Mouse (Mus musculus) E14TG2a.4 (cell line): ENCODE measurements around the gene Kirrel3.

Experiments
- H3K27me3 ChIP-seq: 2 replicates; pipeline ENCODE4 v1.6.1; 2014; ENCODE audit warnings: low read length, control low read depth; ENCODE audit not compliant: insufficient read depth
- H3K36me3 ChIP-seq: 2 replicates; pipeline ENCODE4 v1.6.1; 2014; ENCODE audit warnings: low read length, control low read depth; ENCODE audit not compliant: insufficient read depth
- H3K4me1 ChIP-seq: replicated peaks from 2 replicates; pipeline ENCODE4 v1.6.1; 2014; ENCODE audit warnings: low read depth, low read length, control low read depth
- H3K4me3 ChIP-seq: replicated peaks from 2 replicates; pipeline ENCODE4 v1.5.1; 2014; ENCODE audit warnings: mild to moderate bottlenecking, low read length
- H3K9me3 ChIP-seq: 2 replicates; pipeline ENCODE4 v1.6.1; 2014; ENCODE audit warnings: low read length, control low read depth
- CTCF ChIP-seq: conservative IDR thresholded peaks from 2 replicates; pipeline ENCODE4 v1.5.1; 2014; ENCODE audit warnings: low read length
- NANOG ChIP-seq: IDR thresholded peaks from 2 replicates; pipeline ENCODE4 v1.6.1; 2014; ENCODE audit warnings: borderline replicate concordance, low read length, mixed read lengths
- POU5F1 ChIP-seq: IDR thresholded peaks from 2 replicates; pipeline ENCODE4 v1.6.1; 2014; ENCODE audit warnings: low read length, borderline replicate concordance

Kirrel3 gene

DNA sequence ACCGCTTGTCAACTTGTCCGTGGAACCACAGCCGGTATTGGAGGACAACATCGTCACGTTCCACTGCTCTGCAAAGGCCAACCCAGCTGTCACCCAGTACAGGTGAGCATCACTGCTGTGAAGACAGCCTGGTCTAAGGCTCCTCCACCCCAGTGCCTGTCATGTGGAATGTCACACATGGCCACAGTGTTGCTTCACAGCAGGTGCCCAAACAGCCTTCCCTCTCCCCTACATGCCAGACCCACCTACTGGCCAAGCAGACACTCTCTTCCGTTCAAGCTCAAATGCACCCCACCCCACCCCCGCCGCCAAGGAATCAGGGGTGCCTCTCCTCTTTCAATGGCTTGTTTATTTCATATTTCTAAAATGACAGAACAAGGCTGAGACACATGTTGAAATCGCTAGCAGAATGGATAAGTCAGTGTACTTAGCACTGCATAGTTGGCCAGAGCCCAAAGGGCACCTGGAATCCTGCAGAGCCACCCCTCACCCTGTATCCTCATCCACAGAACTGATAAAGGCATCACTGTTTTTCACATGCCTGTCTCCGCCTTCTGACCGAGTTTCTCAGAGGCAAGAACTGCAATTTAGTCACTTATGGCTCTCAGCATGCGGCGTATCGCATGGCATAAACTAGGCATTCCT lies 522.1 kb downstream of the Kirrel3 start:
- Histone ChIP-seq H3K9me3 (no peaks in the 10 kb centered on the region), H3K27me3 (peaks cover 23% of the 10 kb centered on the region), H3K4me1 (no peaks in the 10 kb centered on the region), H3K36me3 (no peaks in the 10 kb centered on the region), H3K4me3 (no peak overlapping the region)
- TF ChIP-seq NANOG (no peak), POU5F1 (no peak), CTCF (no peak)

- TF ChIP-seq NANOG (no peak), POU5F1 (no peak), CTCF (no peak)
- Histone ChIP-seq H3K27me3 (peaks cover 6% of the 10 kb centered on the region; the same call in 1 of the 2 replicates), H3K4me1 (peaks cover 8% of the 10 kb centered on the region), H3K36me3 (no peaks in the 10 kb centered on the region), H3K4me3 (no peak overlapping the region), H3K9me3 (no peaks in the 10 kb centered on the region)
Observed at GRCm38 (mm10) chr9:35016762-35017161, 531.1 kb downstream of the Kirrel3 start.

GRCm38 (mm10) chr9:35017563-35017962 lies 531.9 kb downstream of the Kirrel3 start:
- Histone ChIP-seq H3K9me3 (no peaks in the 10 kb centered on the region), H3K27me3 (peaks cover 6% of the 10 kb centered on the region; the same call in 1 of the 2 replicates), H3K4me3 (no peak overlapping the region), H3K36me3 (no peaks in the 10 kb centered on the region), H3K4me1 (peaks cover 8% of the 10 kb centered on the region)
- TF ChIP-seq POU5F1 (no peak), NANOG (no peak), CTCF (no peak)

GRCm38 (mm10) chr9:35018056-35018455 lies 532.4 kb downstream of the Kirrel3 start:
- H3K4me3 ChIP-seq: no peak overlapping the region
- TF ChIP-seq NANOG (no peak), POU5F1 (no peak)
- H3K9me3 ChIP-seq: no peaks in the 10 kb centered on the region
- H3K27me3 ChIP-seq: peaks cover 6% of the 10 kb centered on the region; the same call in 1 of the 2 replicates
- H3K36me3 ChIP-seq: no peaks in the 10 kb centered on the region
- H3K4me1 ChIP-seq: peaks cover 8% of the 10 kb centered on the region

DNA sequence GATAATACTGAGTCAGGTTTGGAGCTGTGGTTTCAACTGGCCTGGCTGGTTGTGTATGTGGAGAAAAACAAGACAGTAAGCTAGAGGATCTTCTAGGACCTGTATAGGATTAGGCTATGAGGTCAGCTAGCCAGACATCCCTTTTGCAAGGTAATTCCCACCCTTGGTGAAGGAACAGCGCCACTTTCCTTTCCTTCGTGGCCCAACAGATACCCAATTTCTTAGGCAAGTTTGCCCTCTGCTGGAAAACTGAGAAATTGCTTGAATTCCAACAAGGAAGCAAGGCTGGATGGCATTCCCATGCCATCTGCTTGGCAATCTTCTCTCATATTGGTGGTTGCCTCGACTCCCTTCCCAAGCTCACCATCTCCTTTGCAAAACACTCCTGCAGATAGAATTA lies 533.7 kb downstream of the Kirrel3 start:
- Histone ChIP-seq H3K4me1 (peaks cover 11% of the 10 kb centered on the region), H3K9me3 (no peaks in the 10 kb centered on the region), H3K4me3 (no peak overlapping the region), H3K36me3 (no peaks in the 10 kb centered on the region), H3K27me3 (peaks cover 12% of the 10 kb centered on the region)
- TF ChIP-seq POU5F1: no peak
- TF ChIP-seq CTCF: peak; percentile 60

GRCm38 (mm10) chr9:35020015-35020653 lies 534.4 kb downstream of the Kirrel3 start:
- TF ChIP-seq CTCF (no peak), NANOG (no peak), POU5F1 (no peak)
- Histone ChIP-seq H3K4me3 (no peak overlapping the region), H3K9me3 (no peaks in the 10 kb centered on the region), H3K36me3 (no peaks in the 10 kb centered on the region), H3K4me1 (peaks cover 18% of the 10 kb centered on the region), H3K27me3 (peaks cover 17% of the 10 kb centered on the region)

DNA sequence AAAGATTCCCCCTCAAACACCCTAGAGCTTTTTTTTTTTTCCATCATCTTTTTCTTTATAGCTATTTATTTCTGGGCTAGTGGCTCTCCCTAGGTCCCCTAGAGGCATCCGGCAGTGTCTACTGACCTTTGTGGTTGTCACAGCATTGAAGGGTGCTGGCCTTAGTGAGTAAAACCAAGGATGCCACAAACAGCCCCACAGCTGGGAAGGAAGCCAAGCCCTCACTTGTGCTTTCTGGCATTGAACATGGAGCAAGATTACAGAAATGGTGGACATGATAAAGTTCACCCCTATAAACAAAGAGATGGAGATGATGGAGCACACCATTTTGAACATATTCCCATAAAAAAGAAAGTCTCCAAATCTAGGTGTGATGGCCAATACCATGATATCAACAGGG lies 536.0 kb downstream of the Kirrel3 start:
- Histone ChIP-seq H3K4me1 (peaks cover 23% of the 10 kb centered on the region), H3K27me3 (peaks cover 31% of the 10 kb centered on the region), H3K36me3 (no peaks in the 10 kb centered on the region), H3K9me3 (no peaks in the 10 kb centered on the region), H3K4me3 (no peak overlapping the region)
- TF ChIP-seq POU5F1 (no peak), CTCF (no peak), NANOG (no peak)

DNA sequence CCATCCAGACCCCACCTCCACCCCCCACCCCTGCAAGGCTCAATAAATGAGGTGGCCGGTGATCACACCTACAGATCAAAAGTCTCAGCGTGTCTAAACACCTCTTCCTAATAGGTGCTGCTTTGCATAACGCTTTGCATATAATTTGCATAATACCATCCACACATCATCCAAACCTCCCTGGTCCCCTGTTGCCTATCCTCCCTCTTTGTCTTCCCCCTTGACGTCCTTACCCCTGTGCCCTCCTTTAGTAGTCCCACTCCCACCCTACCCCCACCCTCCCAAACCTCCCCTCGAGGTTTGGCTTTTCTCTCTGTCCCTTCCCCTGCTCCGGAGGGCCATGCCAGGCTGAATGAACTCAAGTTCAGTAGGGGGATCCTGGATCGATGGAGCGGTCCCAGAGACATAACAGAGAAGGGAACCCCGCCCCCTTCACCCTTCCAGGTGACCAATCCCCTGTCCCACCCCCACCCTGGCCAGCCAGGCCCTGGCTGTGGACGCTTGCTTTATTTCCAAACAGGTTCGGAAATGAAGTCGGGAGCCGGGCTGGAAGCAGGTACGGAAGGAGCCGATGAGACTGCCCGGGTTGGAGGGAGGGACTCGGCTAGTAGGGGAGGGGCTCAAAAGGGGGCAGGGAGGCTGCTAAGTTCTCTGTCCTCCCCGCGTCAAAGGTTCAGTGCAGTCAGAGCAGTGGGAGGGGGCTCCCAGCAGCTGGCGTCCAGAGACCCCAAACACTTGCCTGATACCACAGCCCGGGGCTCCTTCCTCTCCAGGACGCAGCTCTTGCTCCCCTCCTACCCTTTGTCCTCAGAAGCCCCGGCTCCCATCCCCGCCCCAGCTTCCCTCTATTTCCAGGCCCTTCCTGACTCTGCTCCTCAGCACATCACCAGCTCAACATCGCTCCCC lies 539.1 kb downstream of the Kirrel3 start:
- H3K4me3 ChIP-seq: peak overlapping the region; percentile 68
- H3K27me3 ChIP-seq: peaks cover 26% of the 10 kb centered on the region
- peaks cover 15% of the 10 kb centered on the region for H3K4me1 ChIP-seq
- TF ChIP-seq NANOG (no peak), POU5F1 (no peak), CTCF (no peak)
- H3K36me3 ChIP-seq: no peaks in the 10 kb centered on the region
- H3K9me3 ChIP-seq: no peaks in the 10 kb centered on the region
